Mouse (Mus musculus) monocyte, adult 5-6 weeks (primary cell): ENCODE data around the gene Tmem30a. TPM values are rescaled to one million over a fixed set of nuclear protein-coding genes. Genes with fewer than 3 reads are reported as not detected.

Experiments
- ATAC-seq: fragments of 153-309, 156-312 bp; replicated peaks from 2 replicates; pipeline ENCODE4 v1.8.0; 2017; ENCODE audit warnings: mild to moderate bottlenecking; ENCODE audit not compliant: low TSS enrichment, insufficient number of reproducible peaks, severe bottlenecking, poor library complexity, low FRiP score
- total RNA-seq: library from RNA; stranded (forward); fragments of 200-1000, 200-491, 200-594 nt; gene quantifications from 3 replicates; pipeline ENCODE4 v1.2.3, GENCODE M21; 2017

The Tmem30a gene
- total RNA-seq, 1 experiment from 2014 or later: 145 TPM

DNA sequence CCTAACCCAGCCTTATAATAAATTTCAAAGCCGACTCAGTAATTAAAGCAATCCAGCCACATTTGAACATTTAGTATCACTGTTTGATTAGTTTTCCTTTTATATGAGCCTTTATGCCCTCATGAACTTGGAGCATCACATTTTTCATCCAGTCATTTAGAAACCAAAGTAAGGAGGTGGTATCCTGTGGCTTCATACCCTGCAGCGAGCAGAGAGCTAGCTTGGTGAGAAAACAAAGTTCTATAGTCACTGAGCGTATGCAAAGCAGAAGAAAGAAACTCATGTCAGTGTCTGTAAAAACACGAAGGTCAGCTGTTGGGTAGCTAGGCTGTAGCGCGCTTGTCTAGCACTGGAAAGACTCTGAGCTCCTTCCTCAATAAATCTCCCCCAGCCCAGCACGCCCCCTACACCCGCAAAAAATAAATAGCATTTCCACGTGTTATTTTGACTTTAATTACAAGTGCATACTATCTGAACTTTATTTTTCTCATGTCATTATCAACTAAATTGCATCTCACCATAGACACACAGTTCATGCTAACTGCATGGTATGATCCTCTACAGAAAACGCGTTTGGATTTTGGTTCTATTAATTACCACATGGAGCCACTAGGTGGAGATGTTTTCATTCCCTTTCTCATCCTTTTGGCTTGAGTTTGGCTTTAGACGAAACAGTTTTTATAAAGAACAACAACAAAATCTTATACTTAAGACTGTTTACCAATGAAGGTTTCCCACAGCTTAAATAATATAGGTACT, 13.2 kb upstream of the Tmem30a start:
- ATAC-seq: peak; percentile 64; the same call in 1 of the 2 replicates

DNA sequence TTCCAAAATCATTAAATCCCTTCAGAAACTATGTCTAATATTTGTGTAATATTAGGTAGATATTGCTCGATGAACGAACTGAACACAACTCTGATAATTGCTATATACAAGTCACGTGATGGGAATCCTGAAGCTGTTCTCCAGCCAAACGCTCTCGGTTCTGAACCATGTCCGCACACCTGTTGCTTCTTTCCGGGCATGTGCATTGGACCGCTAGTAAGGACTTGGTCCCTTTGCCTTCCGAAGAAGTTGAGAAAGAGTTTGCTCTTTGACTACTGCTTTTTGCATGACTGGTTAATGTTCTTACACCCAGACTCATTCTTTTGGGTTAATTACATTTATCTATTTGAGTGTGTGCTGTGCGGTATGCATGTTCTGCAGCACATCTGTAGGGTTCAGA, 12.1 kb upstream of the Tmem30a start:
- ATAC-seq: no peak

DNA sequence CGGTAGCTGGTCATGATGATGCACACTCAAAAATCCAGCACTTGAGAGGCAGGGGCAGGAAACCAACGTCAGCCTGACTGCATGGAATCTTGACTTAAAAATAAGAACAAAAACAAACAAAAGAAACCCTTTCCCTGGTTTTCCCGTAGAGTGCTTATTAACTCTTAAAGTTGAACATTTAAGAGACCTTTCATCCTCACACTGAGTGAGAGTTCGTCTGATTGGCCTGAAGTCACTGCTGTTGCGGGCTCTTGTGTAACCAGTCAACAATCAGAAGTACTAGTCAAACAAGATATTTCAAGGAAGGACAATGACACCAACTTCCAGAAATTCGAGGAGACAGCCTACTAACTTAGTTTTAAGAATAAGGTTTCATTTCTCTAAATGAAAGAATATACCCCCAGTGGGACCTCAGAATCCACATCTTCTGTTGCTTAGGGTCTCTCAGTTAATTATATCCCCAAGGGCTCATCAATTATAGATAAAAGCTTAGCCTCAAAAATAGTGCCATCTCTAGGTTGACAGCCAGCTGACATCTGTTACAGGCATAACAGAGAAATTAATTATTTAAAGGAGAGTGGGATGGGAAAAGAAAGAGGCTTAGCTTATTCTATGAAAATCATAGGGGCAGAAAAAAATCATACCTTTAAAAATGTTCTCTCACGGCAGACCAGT, 3.3 kb upstream of the Tmem30a start:
- ATAC-seq: no peak

GRCm38 (mm10) chr9:79795076-79795475, 1.8 kb upstream of the Tmem30a start:
- ATAC-seq: no peak

GRCm38 (mm10) chr9:79785794-79786085, 7.6 kb downstream of the Tmem30a start:
- no peak for ATAC-seq

- ATAC-seq: no peak
These were observed 8.1 kb downstream of the Tmem30a start for GRCm38 (mm10) chr9:79784934-79785793.

DNA sequence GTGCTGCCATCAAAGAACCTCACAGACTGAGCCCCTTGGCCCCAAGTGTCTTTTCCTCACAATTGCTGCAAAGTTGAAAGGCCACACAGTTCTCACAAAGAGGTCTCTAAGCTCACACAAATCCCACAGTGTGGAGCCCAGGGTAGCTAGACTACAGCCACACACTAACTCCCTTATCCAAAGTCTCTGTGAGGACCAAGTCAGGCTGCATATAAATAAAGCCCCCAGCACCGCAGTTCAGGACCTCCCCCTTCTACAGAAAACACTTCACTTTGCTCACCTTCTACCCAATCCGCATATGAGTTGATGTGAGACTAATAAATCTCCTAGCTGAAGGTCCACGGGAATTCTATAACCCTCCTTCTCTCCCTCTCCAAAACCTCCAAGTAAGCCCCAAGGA, 8.9 kb downstream of the Tmem30a start:
- no peak for ATAC-seq

GRCm38 (mm10) chr9:79779354-79779753, 14.0 kb downstream of the Tmem30a start:
- no peak for ATAC-seq

DNA sequence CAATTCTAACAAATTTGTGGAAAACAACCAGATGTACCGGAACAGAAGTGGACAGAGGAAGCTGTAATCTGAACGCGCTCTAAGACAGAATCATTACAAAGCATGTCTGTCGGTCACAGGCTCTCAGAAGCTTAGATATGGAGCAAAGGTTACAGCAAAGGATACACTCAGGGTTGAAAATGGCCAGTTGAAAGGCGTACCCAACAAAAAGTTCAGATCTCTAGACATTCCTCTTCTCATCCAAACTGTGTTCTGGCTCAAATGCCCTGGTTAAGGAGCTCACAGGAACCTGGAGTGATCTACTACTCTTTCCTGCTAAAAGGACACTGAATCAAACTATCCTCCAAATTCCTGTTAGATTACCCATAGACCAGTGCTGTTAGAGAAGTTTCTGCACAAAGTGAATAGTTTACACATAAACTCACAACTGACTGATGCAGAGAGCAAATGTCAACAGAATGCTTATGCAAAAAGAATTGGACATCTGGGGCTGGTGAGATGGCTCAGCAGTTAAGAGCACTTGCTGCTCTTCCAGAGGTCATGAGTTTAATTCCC, 26.2 kb downstream of the Tmem30a start:
- no peak for ATAC-seq

GRCm38 (mm10) chr9:79765329-79765728, 28.0 kb downstream of the Tmem30a start:
- no peak for ATAC-seq

DNA sequence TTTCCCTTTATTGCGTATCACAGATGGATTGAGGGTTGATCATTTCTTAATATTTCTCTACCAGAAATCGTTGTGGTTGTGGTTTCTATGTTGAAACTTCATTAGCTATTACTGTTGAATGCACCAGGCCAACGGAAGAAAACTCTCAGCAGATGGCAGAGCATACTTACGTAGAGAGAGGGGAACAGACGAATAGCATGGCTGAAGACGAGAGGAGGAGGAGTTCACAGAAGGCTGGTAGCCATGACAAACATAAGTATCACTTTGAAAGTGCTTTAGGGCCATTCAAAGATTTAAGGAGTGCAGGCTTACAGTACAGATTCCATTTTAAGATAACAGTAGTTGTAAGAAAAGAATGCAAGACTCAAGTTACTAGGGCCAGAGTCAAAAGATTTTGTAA, 30.8 kb downstream of the Tmem30a start:
- ATAC-seq: no peak

DNA sequence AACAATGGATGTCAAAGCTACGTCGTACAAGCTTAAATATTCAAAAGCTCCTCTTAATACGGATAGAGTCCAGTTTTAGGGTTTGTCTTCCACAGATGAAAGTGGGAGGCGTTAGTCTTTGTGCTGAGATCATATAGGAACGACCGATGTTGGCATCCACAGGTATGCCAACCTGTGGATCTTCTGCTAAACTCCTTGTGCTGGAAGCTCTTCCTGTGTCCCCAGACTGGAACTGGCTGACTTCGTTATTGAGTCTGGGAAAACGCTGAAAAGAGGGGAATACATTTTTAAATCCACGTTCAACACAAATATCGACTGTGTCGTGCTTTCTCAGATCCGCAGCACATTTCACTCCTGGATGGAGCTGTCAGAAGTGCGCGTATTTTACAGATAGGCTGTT, 33.2 kb downstream of the Tmem30a start:
- ATAC-seq: no peak

DNA sequence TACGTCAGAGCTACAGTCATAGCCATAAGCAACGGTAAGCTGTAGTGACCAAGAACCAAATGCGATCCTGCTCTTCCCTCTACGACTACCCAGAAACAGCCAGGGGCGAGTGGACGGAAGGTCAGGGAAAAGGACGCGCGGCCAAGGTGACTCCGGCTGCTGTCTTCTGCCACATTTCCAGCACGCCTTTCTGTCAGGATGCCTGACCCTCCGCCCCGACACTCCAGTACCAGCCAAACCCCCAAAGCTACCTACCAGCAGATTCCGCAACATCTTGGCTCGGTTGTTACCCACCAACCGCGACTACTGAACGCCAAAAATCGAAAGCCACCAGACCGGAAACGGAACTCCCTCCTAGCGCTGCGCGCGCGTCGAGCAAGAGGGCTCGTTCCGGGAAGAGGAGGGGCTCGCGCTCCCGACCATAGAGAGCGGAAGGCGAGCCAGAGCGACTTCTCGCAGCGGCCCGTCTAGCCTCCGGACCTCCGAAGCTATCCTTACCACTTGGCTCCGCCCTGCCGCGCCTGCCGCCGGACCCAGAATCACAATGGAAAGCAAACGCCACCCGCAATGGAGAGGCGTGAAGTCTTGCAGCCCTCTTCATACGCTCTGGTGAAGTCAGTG, 33.8 kb downstream of the Tmem30a start, which contains the start of gene Cox7a2:
Gene Cox7a2, minus strand, starts transcription at position 494 of the 621 bp plus-strand sequence.
- ATAC-seq: peak; percentile 99

DNA sequence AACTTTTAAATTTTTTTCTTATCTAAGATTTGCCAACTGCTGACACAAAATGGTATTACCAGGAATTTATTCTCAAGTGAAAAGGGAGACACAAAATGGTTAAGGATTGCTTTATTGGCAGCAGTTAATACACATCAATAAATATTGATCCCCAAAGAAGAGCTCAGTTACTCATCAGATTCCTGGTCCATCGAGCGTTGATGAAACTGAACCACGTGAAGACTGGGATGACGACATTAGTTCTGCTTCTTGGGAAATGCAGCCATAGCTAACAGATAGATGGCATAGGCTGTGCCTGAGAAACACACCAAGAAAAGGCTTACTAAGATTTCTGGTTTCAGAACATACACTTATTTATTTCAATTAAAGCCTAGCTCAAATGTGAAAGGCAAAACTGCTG, 38.0 kb downstream of the Tmem30a start:
- ATAC-seq: no peak

DNA sequence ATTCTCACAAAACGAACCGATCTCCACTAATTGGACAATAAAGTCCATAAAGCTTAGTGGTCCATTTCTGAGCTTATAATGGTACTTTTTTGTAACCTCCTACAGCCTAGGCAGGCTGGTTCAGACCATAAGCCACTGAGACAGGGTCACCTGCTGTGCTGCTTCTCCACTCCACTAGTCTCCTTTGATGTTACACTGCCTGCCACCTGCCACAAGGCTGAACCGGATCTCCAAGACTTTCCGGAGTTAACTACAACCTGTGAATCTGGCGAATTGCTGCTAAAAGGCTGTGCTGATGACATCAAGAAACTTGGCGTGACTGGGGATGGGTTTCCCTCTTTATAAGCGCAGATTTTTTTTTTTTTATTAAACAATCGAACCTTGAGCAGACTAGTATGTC, 41.5 kb downstream of the Tmem30a start:
- ATAC-seq: no peak

GRCm38 (mm10) chr9:79750709-79751108, 42.6 kb downstream of the Tmem30a start:
- ATAC-seq: no peak

- no peak for ATAC-seq
These were observed 48.3 kb downstream of the Tmem30a start for GRCm38 (mm10) chr9:79745036-79745435.

GRCm38 (mm10) chr9:79735608-79736007, 57.7 kb downstream of the Tmem30a start:
- no peak for ATAC-seq

DNA sequence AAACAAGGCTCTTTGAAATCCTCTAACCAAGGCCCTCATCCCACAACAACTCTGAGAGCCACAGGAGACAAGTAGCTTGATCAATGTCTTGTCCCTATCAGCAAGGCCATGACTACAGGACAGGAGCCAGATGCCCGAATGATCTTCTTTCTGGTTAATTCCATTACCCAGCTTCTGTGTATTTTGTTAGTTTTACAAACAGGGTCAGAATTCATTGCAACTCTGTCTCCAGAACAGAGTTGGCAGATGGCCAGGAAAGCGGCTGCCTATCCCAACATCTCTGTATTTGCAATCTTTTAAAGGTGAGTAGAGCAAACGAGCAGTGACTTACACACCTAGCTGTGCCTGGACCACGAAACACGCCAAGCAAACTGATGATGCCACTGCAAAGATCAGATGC, 63.0 kb downstream of the Tmem30a start:
- ATAC-seq: no peak
